ENCODE assay signal across 20 mouse cellular contexts in the genomic region with DNA sequence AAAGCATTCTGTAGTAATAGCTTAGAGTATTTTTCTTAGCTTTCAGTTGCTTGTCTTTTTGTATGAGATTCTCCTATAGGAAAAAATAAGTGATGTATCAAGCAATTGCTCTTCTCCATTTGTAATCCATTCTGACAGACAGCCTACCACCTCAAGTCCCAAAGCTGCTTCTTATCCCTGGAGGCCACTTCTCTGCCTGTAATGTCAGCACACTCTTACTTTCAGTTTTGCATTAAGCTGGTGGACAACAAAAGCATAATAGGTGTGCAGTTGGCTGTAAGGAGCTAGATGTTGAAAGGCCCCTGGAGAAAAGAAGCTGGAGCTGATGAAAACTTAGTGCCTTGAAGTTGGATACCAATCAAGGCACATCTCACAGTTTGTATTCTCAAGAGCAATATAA. TPM values are rescaled to one million over a fixed set of nuclear protein-coding genes. Genes with fewer than 3 reads are reported as not detected.
DNase-seq lines count a peak whose midpoint lies in the region; ATAC-seq lines count a peak whose summit lies in the region.
"Had no signal": no experiment of that assay in that cellular context is flagged by ENCODE, and none has a peak within 500 bp of the region (broad histone marks: within the 10 kb centered on the region; RNA-seq: fewer than 3 reads in every experiment).

No protein-coding gene starts in this region.

- ATAC-seq in neutrophil, adult 5-6 weeks (ENCODE audit: extremely low read depth, insufficient number of reproducible peaks, low FRiP score, poor library complexity, severe bottlenecking), result 0 out of 2 replicates have a peak, but pooled peaks have one; percentile 30
- ATAC-seq: Patski had no signal

- intact Hi-C loops in heart, postnatal 10 days (cut with DNase I), result no loop called here

- DNase-seq in heart, adult 8-10 months (ENCODE audit: low spot score), result peak; percentile 4
- no peak for DNase-seq in heart, postnatal 10 days
- DNase-seq in 416B (ENCODE audit: low read depth), result peak; percentile 48
- DNase-seq in Muller cell, postnatal 12 days (ENCODE audit: inconsistent ontology term), result peak; percentile 9
- no peak for DNase-seq in kidney, postnatal 36 days
- no peak for DNase-seq in frontal cortex, adult 2 months (ENCODE audit: extremely low spot score in 1 of 2, low spot score in 1 of 2)
- DNase-seq in gastrocnemius, adult 8-10 months (ENCODE audit: low spot score in 2 of 2), result no peak
- DNase-seq: adrenal gland, adult 2 months; cerebellum, adult 11-12 months; cerebellum, postnatal 10 days; gastrocnemius, adult 2 months; heart, postnatal 14 days; kidney, adult 18-20 months; layer of hippocampus, adult 9-11 months; liver; lung, postnatal 10 days; right cerebral cortex, postnatal 4 days; thymus, postnatal 36 days had no signal

RNA-seq across cellular contexts. Expression of a gene that starts 26.1 kb away (rescaled TPM):
- 10 to 100 TPM; 23.4 to 27.4 (median 25.4) TPM for total RNA-seq in heart, adult 8-10 months (2022)
- 10 to 100 TPM; 30.3 to 35.1 TPM for total RNA-seq in heart, postnatal 10 days (2021)
- 53.9 and 59.2 TPM in 2 replicates for total RNA-seq in neutrophil, adult 5-6 weeks (2017)
- 25.5 and 26.3 TPM in 2 replicates for polyA plus RNA-seq in frontal cortex, adult 2 months (2012; rRNA removed)
- total RNA-seq in gastrocnemius, adult 8-10 months (2022), result 10 to 100 TPM; 22.0 to 29.4 (median 25.7) TPM

RNA-seq across cellular contexts. Expression of a gene that starts 26.3 kb away (rescaled TPM):
- 1 to 10 TPM; 2.0 to 2.6 (median 2.4) TPM for total RNA-seq in heart, adult 8-10 months (2022)
- total RNA-seq in heart, postnatal 10 days (2021), result 1 to 10 TPM; 3.7 to 5.2 TPM
- total RNA-seq in neutrophil, adult 5-6 weeks (2017), result 10.6 and 12.2 TPM in 2 replicates
- polyA plus RNA-seq in frontal cortex, adult 2 months (2012; rRNA removed), result 9.6 and 10.9 TPM in 2 replicates
- total RNA-seq in gastrocnemius, adult 8-10 months (2022), result 1 to 10 TPM; 1.8 to 2.7 (median 2.3) TPM

Comparison
In these comparisons a context has a peak if more than half of its experiments do, and no peak if none do; other contexts are left out.
1. DNase-seq: peak in heart, adult 8-10 months (single experiment), 416B (single experiment) and Muller cell, postnatal 12 days (single experiment); none in heart, postnatal 10 days (0 of 2), kidney, postnatal 36 days (0 of 2), frontal cortex, adult 2 months (0 of 2) and gastrocnemius, adult 8-10 months (0 of 2).